Mouse (Mus musculus) ovary, postnatal 14 days (tissue): ENCODE measurements around the gene A930033H14Rik.

Source experiments
- DNase-seq: peaks from one replicate; pipeline ENCODE4 v3.0.0; 2022; ENCODE audit warnings: low spot score

A930033H14Rik gene

DNA sequence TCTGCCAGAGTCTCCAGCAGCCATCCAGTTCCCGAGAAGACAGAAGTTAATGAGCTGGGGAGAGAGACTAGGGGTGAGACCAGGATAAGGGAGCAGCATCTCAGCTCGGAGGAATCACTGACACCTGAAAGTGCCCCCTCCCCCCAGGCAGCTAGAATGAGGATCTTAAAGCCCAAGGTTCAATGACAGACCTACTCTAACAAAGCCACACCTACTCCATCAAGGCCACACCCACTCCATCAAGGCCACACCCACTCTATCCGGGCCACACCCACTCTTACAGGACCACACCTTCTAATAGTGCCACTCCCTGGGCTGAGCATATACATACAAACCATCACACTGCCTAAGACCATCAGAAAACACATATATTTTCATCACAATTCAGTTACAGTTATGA, 24.3 kb upstream of the A930033H14Rik start:
- no peak for DNase-seq

DNA sequence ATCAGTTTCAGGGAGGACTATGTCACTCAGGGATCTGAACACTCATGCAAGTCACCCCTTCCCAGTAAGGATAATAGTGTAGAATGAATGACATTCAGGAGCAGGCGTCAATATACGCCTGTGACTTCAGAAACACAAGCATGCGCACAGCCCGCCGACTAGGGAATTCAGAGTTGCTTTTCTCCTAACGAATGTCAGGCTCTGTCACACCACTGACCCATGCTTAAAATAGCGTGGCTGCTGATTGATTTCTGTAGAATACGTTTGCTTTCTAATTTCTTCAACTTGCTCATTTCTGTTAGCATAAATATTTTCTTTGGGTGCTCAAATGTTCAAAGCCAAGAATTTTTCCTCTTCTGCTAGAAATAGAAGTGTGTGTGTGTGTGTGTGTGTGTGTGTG, 13.1 kb upstream of the A930033H14Rik start:
- DNase-seq, result no peak

GRCm38 (mm10) chr10:69225471-69225870, 12.6 kb upstream of the A930033H14Rik start:
- DNase-seq, result no peak

DNA sequence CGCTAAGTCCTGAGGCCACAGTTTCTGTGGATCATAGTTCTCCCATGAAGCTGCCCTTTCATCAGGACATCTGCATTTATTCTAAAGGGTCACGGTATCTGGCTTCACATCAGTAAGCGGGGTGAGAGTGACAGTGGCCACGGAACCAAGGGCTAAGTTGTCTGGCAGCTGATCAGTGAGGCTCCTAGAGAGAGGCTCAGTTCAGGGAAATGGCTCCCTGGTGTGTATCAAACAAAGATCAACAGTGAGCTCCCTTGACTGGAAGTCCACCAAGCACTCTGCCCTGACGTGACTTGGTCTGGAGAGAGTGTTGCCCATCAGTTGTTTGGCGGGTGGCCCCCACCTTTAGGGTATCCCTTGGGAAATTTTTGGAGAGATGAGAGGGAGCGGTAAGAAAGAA, 11.4 kb upstream of the A930033H14Rik start:
- no peak for DNase-seq

GRCm38 (mm10) chr10:69223232-69223631, 10.3 kb upstream of the A930033H14Rik start:
- no peak for DNase-seq

- no peak for DNase-seq
Measured at GRCm38 (mm10) chr10:69221955-69222354, 9.1 kb upstream of the A930033H14Rik start.

DNA sequence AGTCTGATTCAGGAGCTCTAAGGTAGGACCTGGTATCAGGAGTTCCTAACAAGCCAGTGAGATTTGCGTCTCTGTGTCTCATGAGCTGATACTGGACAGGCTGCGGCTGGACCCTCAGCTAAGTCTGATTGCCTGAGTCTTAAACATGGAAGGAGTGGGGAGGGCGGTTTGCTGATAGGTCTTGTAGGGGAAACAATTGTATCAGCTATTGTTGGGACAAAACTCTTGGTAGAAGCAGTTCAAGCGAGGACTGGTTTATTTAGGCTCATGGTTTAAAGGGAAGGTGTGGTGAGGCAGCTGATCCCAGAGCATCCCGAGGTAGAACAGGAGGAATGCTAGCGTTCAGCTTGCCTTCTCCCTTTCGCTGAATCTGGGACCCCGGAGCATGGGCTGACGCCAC, 8.2 kb upstream of the A930033H14Rik start:
- DNase-seq, result no peak

DNA sequence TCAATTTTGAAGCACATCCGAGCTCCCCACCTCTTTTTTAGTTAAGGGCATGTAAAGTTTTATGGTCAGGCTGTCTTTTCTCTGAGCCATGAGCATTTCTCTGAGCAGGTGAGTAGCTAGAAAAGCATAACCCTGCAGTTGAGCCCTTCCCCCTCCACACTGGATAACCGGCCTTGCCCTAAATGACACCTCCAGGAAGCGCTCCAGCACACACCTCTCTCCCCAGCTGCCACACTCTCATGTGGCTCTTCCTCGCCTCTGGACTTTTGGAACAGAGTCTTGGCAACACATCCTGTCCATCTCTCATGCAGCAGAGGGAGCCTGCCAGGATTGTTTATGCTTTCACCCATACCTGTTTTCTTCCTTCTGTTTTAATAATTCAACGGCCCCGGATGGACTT, 7.4 kb upstream of the A930033H14Rik start:
- no peak for DNase-seq

GRCm38 (mm10) chr10:69219289-69219626, 6.4 kb upstream of the A930033H14Rik start:
- DNase-seq, result no peak

DNA sequence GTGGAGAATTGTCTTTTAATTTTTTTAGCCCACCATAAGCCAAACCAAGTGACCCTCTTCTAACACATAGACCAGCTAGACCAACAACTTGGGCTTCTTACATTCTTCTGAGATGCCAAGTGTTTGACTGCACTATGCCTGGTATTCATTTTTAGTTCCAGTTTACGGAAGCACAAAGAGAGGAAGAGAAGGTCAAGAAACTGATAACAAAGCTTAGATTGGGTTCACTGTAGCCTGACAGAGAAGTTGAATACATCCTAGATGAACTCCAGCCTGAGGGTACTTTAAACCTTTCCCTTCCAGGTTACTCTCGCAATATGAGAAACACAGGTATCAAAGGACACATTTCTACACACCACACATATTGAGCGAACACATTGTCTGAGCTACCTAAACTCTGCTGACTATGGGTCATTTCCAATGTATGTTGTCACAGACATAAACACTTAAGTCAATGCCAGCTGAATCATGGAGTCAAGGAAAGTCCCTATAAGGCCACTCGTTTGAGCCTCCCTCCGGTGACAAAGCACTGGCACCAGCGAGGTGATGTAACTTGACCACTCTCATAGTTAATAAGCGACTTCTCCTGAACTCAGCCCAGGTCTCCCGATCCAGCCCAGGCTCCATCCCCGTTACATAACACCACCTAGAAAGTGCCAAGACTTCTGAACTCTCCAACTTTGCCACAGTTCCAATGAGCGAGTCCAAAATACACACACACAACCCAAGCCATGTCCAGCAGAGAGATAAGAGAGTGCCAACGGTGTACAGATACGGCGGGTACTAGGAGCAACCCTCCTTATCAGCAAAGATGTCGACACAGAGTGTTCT, 5.8 kb upstream of the A930033H14Rik start:
- DNase-seq, result no peak

DNA sequence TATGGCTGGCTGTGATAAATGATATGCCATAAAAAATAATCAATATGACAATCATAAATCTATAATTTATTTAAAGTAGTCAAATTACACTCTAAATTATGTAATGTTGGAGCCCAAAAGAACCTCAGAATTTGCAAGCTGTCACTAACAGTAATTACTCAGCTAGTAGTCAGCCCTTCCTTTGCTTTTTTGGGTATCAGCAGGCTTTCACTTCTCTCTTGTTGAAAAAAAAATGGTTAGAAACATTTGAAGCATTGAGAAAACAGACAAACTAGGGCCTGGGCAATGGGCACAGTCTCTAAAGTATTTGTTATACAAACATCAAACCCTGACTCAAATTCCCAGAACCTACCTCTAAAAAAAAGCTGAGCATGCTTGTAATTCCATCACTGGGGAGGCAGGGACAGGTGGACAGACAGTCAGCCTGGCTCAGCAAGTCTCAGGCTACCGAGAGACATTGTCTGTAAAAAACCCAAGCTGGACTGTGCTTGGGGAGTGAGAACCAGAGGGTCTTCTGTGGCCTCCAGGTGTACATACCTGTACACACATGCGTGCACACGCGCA, 4.3 kb upstream of the A930033H14Rik start:
- DNase-seq, result no peak

GRCm38 (mm10) chr10:69213986-69214385, 1.1 kb upstream of the A930033H14Rik start:
- DNase-seq, result no peak

DNA sequence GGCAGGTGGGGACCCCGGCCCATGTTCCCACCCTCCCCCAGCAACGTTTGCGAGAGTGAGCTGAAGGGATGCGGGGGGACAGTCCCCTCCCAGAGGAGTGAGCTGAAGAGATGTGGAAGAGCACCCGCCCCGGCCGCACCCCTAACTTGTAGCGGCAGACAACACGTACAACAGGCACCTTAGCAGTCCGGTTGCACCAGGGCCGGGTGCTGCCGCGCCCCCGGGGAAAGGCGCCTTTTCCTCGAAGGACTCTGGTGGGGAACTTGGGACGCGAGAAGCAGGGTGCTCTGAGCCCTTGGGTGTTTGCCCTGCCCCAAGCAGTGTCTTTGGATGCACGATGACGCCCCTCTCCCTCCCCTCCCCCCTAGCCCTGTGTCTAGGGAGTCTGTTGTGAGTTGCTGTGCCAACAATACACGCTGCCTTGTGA, 566 bp upstream of the A930033H14Rik start:
- DNase-seq, result no peak

DNA sequence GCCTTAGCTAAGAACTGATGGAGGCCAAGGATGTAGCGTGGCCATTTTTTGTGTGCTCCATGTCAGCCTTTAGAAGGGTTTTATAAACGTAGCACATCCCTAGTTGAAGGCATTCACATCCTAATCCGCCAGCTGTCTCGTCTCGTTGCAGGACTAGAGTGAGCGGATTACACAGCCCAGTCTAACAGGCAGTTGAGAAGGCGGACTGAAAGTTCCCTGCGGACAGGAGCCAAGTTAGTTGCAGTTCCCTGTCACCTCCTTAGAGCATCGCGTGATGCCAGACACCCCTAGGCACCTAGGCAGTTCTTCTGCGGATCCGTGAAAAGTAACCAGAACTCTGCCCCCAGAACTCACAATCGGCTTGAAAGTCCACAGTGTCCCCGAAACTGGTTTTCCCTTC, 922 bp downstream of the A930033H14Rik start:
- peak; percentile 25 for DNase-seq

- no peak for DNase-seq
Measured at GRCm38 (mm10) chr10:69211560-69211959, 1.3 kb downstream of the A930033H14Rik start.

- no peak for DNase-seq
Measured at GRCm38 (mm10) chr10:69210659-69211058, 2.2 kb downstream of the A930033H14Rik start.

GRCm38 (mm10) chr10:69210006-69210405, 2.9 kb downstream of the A930033H14Rik start:
- no peak for DNase-seq

DNA sequence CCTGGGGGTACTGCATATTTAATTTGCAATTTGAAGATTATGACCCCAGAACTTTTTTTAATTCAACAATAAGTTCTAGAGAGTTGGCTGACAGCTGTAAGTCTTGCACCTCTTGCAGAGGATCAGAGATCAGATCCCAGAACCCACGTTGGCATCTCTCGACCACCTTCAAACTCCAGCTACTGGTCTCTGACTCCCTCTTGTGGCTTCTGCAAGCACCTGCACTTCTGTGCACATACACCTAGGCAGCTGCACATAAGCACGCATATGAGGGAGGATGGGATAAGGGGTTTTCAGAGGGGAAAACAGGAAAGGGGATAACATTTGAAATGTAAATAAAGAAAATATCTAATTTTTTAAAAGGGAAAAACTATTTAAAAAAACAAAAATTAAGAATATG, 4.2 kb downstream of the A930033H14Rik start:
- no peak for DNase-seq

DNA sequence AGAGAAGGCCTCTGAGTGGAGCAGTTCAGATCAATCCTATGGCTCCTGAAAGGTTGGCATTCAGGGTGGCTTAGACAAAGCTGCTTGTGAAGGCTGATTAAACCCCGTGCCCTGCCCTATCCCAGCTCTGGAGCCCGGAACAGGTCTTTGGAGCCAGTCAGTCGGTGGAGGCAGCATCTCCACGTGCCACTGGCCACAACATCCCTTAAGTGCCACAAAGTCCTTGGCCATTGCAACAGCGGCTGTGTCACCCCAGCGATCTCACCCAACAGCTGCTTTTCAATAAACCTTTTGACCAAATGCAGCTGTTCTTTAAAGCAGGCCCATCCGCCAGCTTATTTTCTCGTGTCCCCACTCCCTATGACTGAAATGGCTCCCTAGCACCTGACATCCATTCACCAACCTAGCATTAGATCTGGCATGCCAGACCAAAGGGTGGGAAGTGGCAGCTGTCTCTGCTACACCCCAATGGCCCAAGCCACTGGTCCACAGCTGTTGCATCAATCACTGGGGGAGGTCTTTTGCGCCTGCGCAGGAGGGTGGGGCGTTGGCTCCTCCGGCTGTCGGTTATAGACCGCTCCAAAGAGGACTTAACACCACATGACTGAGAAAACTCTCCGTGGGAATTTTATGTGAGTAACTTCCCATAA, 4.8 kb downstream of the A930033H14Rik start:
- DNase-seq, result no peak

DNA sequence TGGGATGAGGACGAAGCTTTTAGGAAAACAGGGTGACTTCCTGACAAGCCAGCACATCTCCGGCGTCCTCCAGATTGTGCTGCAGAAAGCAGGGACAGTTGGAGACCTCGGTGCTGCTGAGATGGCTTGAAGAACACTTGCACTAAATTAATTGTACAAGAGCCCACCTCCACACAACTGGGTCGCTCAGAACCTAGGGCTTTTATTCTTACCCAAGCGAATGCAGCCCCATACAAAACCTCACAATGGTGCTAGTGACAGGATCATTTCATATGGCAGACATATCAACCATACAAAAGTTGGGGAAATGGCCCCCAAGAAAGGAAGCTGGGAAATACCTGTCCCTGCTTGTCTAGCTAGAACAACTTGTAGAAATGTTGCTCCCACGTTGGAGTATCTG, 5.4 kb downstream of the A930033H14Rik start:
- DNase-seq, result no peak

- DNase-seq, result no peak
Measured at GRCm38 (mm10) chr10:69206081-69206480, 6.8 kb downstream of the A930033H14Rik start.

- no peak for DNase-seq
Measured at GRCm38 (mm10) chr10:69204677-69205400, 8.1 kb downstream of the A930033H14Rik start.

- DNase-seq, result no peak
Measured at GRCm38 (mm10) chr10:69193721-69194120, 19.2 kb downstream of the A930033H14Rik start.
